Mouse (Mus musculus) cerebellum, adult 2 months (tissue): ENCODE data around the gene Kcnmb1.

Source experiments
- CTCF ChIP-seq: fragments of 200-500 bp; IDR thresholded peaks from 2 replicates; pipeline ENCODE4 v1.5.1; 2011; ENCODE audit warnings: low read depth, mild to moderate bottlenecking, control low read depth, low read length, moderate library complexity, borderline replicate concordance; ENCODE audit not compliant: insufficient read depth
- POLR2A ChIP-seq: fragments of 200-500 bp; IDR thresholded peaks from 2 replicates; pipeline ENCODE4 v1.6.1; 2011; ENCODE audit warnings: low read length, control low read depth, borderline replicate concordance; ENCODE audit not compliant: insufficient read depth

GRCm38 (mm10) chr11:33943565-33943964 lies 19.2 kb upstream of the Kcnmb1 start:
- TF ChIP-seq CTCF (no peak), POLR2A (no peak)
